Mouse (Mus musculus): ENCODE data around the gene Kpna3.

The Kpna3 gene

DNA sequence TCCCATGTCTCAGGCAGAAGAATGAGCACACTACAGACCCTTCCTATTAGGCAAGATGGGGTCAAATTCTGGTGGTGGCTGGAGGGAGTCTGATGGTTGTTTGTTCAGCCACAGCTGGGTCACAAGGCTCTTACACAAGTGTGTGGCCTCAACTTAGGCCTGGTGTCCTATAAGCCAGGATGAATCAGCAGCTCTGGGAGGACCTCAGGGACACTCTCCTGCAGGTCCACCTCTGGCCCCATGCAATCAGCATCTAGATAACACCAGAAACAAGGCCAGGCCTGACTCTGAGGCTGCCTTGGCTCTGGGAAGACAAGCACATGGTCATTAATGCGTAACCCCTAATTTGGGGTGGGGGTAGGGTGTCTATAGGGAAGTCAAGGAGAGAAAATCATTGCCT lies 118.9 kb downstream of the Kpna3 start:
- no peak for DNase-seq (ENCODE audit: low read depth, low spot score)

DNA sequence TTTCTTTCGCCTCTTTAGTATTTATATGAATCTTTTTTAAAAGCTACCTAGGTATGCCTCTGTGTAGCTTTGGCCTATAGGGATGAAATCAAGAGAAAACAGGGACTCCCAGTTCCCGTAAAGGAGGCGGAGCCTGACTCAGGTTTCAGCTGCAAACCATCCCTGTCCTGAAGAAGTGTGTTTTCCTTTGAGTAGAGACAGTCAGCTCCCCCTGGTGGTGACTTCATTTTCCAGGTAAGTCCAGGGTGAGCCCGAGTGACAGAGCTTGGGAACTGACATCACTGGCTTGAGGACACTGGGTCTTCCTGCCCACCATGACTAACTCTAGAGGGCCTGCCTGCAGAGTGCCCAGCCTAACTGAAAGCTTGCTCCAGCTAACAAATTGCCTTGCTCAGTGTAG lies 122.8 kb downstream of the Kpna3 start:
- DNase-seq (ENCODE audit: low read depth, low spot score), result no peak

Measured in brain, embryonic 18.5 days (tissue).